Mouse (Mus musculus) heart, embryonic 14.5 days (tissue): ENCODE results near the gene Wdr45b. TPM values are rescaled to one million over a fixed set of nuclear protein-coding genes. Genes with fewer than 3 reads are reported as not detected.
"Not testable (repeated sequence)": the region's sequence is repeated elsewhere in the genome, so short reads cannot be mapped to it uniquely, and the experiment has no call there.

Experiments
- ATAC-seq: fragments of 200-750 bp; cut with Nextera tagmentation; 2 replicates; pipeline ENCODE4 v1.8.0; 2017; ENCODE audit warnings: low read depth, moderate TSS enrichment; ENCODE audit not compliant: insufficient number of reproducible peaks, insufficient read depth, low FRiP score
- H3K27ac ChIP-seq, 2 experiments: fragments of 200-500 bp in 1 of 2; fragments of 300-500 bp in 1 of 2; sonication (generic) in 1 of 2; replicated peaks in 1 of 2; 2 replicates each; pipeline ENCODE4 v1.5.1; 2012 to 2014; ENCODE audit warnings: low read depth in 2 of 2, low read length in 2 of 2, control low read depth in 1 of 2, mild to moderate bottlenecking in 1 of 2, mixed read lengths in 1 of 2; ENCODE audit not compliant: control insufficient read depth in 1 of 2, insufficient read depth in 1 of 2
- H3K27me3 ChIP-seq: fragments of 300-500 bp; sonication (generic); 2 replicates; pipeline ENCODE4 v1.6.1; 2014; ENCODE audit warnings: mild to moderate bottlenecking, low read length, control low read depth; ENCODE audit not compliant: control insufficient read depth, insufficient read depth
- H3K36me3 ChIP-seq: fragments of 300-500 bp; sonication (generic); 2 replicates; pipeline ENCODE4 v1.6.1; 2014; ENCODE audit warnings: mild to moderate bottlenecking, control low read depth, low read length, mixed read lengths; ENCODE audit not compliant: control insufficient read depth, insufficient read depth
- H3K4me1 ChIP-seq, 2 experiments: fragments of 200-500 bp in 1 of 2; fragments of 300-500 bp in 1 of 2; sonication (generic) in 1 of 2; 2 replicates each; pipeline ENCODE4 v1.6.1; 2012 to 2014; ENCODE audit warnings: low read length in 2 of 2, control low read depth in 1 of 2, mixed read lengths in 1 of 2; ENCODE audit not compliant: control insufficient read depth in 2 of 2, insufficient read depth in 2 of 2
- H3K4me2 ChIP-seq: fragments of 300-500 bp; sonication (generic); 2 replicates; pipeline ENCODE4 v1.6.1; 2014; ENCODE audit warnings: mild to moderate bottlenecking, low read length
- H3K4me3 ChIP-seq, 2 experiments: fragments of 200-500 bp in 1 of 2; fragments of 300-500 bp in 1 of 2; sonication (generic) in 1 of 2; 2 replicates each; pipeline ENCODE4 v1.5.1; 2012 to 2014; ENCODE audit warnings: low read length in 2 of 2, mild to moderate bottlenecking in 2 of 2, control low read depth in 1 of 2, low read depth in 1 of 2, moderate library complexity in 1 of 2; ENCODE audit not compliant: control insufficient read depth in 1 of 2, insufficient read depth in 1 of 2
- H3K9ac ChIP-seq: fragments of 300-500 bp; sonication (generic); 2 replicates; pipeline ENCODE4 v1.6.1; 2014; ENCODE audit warnings: mild to moderate bottlenecking, low read length
- H3K9me3 ChIP-seq: fragments of 300-500 bp; sonication (generic); 2 replicates; pipeline ENCODE4 v1.6.1; 2016; ENCODE audit warnings: low read length, control low read depth; ENCODE audit not compliant: control insufficient read depth
- WGBS: fragments of 180-500 bp; shearing (Covaris S2); extraction: QIAGEN DNeasy Blood & Tissue Kit; methylation state at CpG from one replicate; pipeline ENCODE4 v1.1.7; 2014; 5-methylcytosine and 5-hydroxymethylcytosine counted together
- polyA plus RNA-seq: library from polyadenylated mRNA; unstranded; fragments of >200 nt; fragmentation: Nextera tagmentation; extraction: Ambion mirVana; gene quantifications from 2 replicates; pipeline ENCODE4 v1.2.1, GENCODE M21; 2014

Wdr45b gene
- polyA plus RNA-seq, 1 experiment from 2014 or later, result 82.5 TPM

- H3K9me3 ChIP-seq, result no peaks in the 10 kb centered on the region
- H3K36me3 ChIP-seq, result peaks cover 67% of the 10 kb centered on the region
- WGBS, result 92% methylated on average over 9 of the region's 9 CpGs
- no peak overlapping the region for H3K4me2 ChIP-seq
- ATAC-seq, result no peak
- H3K9ac ChIP-seq, result no peak overlapping the region
- no peak overlapping the region for H3K4me3 ChIP-seq
- no peaks in the 10 kb centered on the region for H3K27me3 ChIP-seq
- no peaks in the 10 kb centered on the region for H3K4me1 ChIP-seq
- H3K27ac ChIP-seq, result no peak overlapping the region
These were observed 26.0 kb downstream of the Wdr45b start for GRCm38 (mm10) chr11:121328206-121328605.

- no peak overlapping the region for H3K4me3 ChIP-seq
- WGBS, result 92% methylated on average over 5 of the region's 5 CpGs
- no peaks in the 10 kb centered on the region for H3K4me1 ChIP-seq
- ATAC-seq, result no peak
- H3K27me3 ChIP-seq, result no peaks in the 10 kb centered on the region
- H3K9me3 ChIP-seq, result no peaks in the 10 kb centered on the region
- no peak overlapping the region for H3K9ac ChIP-seq
- H3K27ac ChIP-seq, result no peak overlapping the region
- H3K36me3 ChIP-seq, result peaks cover 55% of the 10 kb centered on the region
- H3K4me2 ChIP-seq, result no peak overlapping the region
These were observed 27.6 kb downstream of the Wdr45b start for GRCm38 (mm10) chr11:121326681-121327080.

- 81% methylated on average over 1 of the region's 1 CpGs for WGBS
- no peak for ATAC-seq
- Histone ChIP-seq H3K4me3 (no peak overlapping the region), H3K27ac (no peak overlapping the region), H3K36me3 (peaks cover 50% of the 10 kb centered on the region), H3K4me2 (no peak overlapping the region), H3K9me3 (0 out of 2 replicates have a peak, but pooled peaks cover 2% of the 10 kb centered on the region), H3K9ac (no peak overlapping the region), H3K4me1 (no peaks in the 10 kb centered on the region), H3K27me3 (no peaks in the 10 kb centered on the region)
These were observed 28.2 kb downstream of the Wdr45b start for GRCm38 (mm10) chr11:121326034-121326433.

- H3K36me3 ChIP-seq, result peaks cover 72% of the 10 kb centered on the region
- H3K4me2 ChIP-seq, H3K27ac ChIP-seq, H3K4me1 ChIP-seq, H3K4me3 ChIP-seq, ATAC-seq, H3K9me3 ChIP-seq, H3K9ac ChIP-seq, H3K27me3 ChIP-seq: not testable (repeated sequence)
- 96% methylated on average over 6 of the region's 6 CpGs for WGBS
These were observed 46.5 kb downstream of the Wdr45b start for GRCm38 (mm10) chr11:121307712-121308111.

- Histone ChIP-seq H3K36me3 (peaks cover 83% of the 10 kb centered on the region), H3K9ac (no peak overlapping the region), H3K27me3 (no peaks in the 10 kb centered on the region), H3K4me1 (no peaks in the 10 kb centered on the region), H3K27ac (no peak overlapping the region), H3K4me3 (no peak overlapping the region), H3K9me3 (peaks cover 10% of the 10 kb centered on the region; the same call in 1 of the 2 replicates), H3K4me2 (no peak overlapping the region)
- 96% methylated on average over 8 of the region's 8 CpGs for WGBS
- no peak for ATAC-seq
These were observed 47.6 kb downstream of the Wdr45b start for GRCm38 (mm10) chr11:121306608-121307007.

GRCm38 (mm10) chr11:121305371-121305770 lies 48.9 kb downstream of the Wdr45b start:
- Histone ChIP-seq H3K4me1 (no peaks in the 10 kb centered on the region), H3K27me3 (no peaks in the 10 kb centered on the region), H3K27ac (no peak overlapping the region), H3K36me3 (peaks cover 90% of the 10 kb centered on the region), H3K9ac (no peak overlapping the region), H3K4me3 (no peak overlapping the region), H3K9me3 (0 out of 2 replicates have a peak, but pooled peaks cover 6% of the 10 kb centered on the region), H3K4me2 (no peak overlapping the region)
- WGBS, result 87% methylated on average over 6 of the region's 6 CpGs
- ATAC-seq, result no peak

GRCm38 (mm10) chr11:121300265-121300664 lies 54.0 kb downstream of the Wdr45b start:
- no peak overlapping the region for H3K4me2 ChIP-seq
- H3K36me3 ChIP-seq, result peaks cover 93% of the 10 kb centered on the region
- H3K4me1 ChIP-seq, result no peaks in the 10 kb centered on the region
- H3K27me3 ChIP-seq, result no peaks in the 10 kb centered on the region
- no peak for ATAC-seq
- H3K9ac ChIP-seq, result no peak overlapping the region
- H3K9me3 ChIP-seq, result no peaks in the 10 kb centered on the region
- no peak overlapping the region for H3K27ac ChIP-seq
- WGBS, result 91% methylated on average over 9 of the region's 9 CpGs
- H3K4me3 ChIP-seq, result no peak overlapping the region

- Histone ChIP-seq H3K36me3 (peaks cover 91% of the 10 kb centered on the region), H3K9me3 (no peaks in the 10 kb centered on the region), H3K27me3 (no peaks in the 10 kb centered on the region), H3K9ac (no peak overlapping the region), H3K4me3 (no peak overlapping the region), H3K4me2 (no peak overlapping the region), H3K4me1 (no peaks in the 10 kb centered on the region), H3K27ac (no peak overlapping the region)
- ATAC-seq, result no peak
- 92% methylated on average over 8 of the region's 8 CpGs for WGBS
These were observed 55.8 kb downstream of the Wdr45b start for GRCm38 (mm10) chr11:121298493-121298892.
